Mouse (Mus musculus) stomach, postnatal 0 days (tissue): ENCODE data around the gene Gm13289.

Source experiments
- CTCF ChIP-seq: IDR thresholded peaks from 2 replicates; pipeline ENCODE4 v1.5.1; 2016; ENCODE audit warnings: antibody characterized with exemption, low read depth, mild to moderate bottlenecking, moderate library complexity
- EP300 ChIP-seq: optimal IDR thresholded peaks from 2 replicates; pipeline ENCODE3; 2016; ENCODE audit warnings: antibody characterized with exemption

GRCm38 (mm10) chr4:88744207-88744606 lies 32.5 kb upstream of the Gm13289 start:
- TF ChIP-seq EP300 (no peak), CTCF (peak; percentile 38; the same call in 1 of the 2 replicates)
